Mouse (Mus musculus) liver, embryonic 14.5 days (tissue): Measurements from ENCODE around the gene Flt3.

Source experiments
- CTCF ChIP-seq: IDR thresholded peaks from 2 replicates; pipeline ENCODE4 v1.5.1; 2016; ENCODE audit warnings: antibody characterized with exemption, low read depth, control low read depth
- EP300 ChIP-seq: IDR thresholded peaks from 2 replicates; pipeline ENCODE4 v1.6.1; 2016; ENCODE audit warnings: antibody characterized with exemption, low read depth

GRCm38 (mm10) chr5:147343904-147344303 is 56.4 kb downstream of the Flt3 start:
- TF ChIP-seq EP300 = no peak
- no peak for TF ChIP-seq CTCF
